Mouse (Mus musculus): ENCODE data around the gene Nyx.

Gene Nyx

GRCm38 (mm10) chrX:13465810-13466209 lies at the start of gene Nyx:
TSS of gene Nyx (plus strand) at chrX:13466110.
- WGBS: 94% methylated on average over 3 of the region's 3 CpGs

GRCm38 (mm10) chrX:13422047-13422446 lies 43.9 kb upstream of the Nyx start:
- WGBS: 51% methylated on average over 4 of the region's 4 CpGs

GRCm38 (mm10) chrX:13431421-13431820 lies 34.5 kb upstream of the Nyx start:
- 75% methylated on average over 6 of the region's 6 CpGs for WGBS

GRCm38 (mm10) chrX:13436042-13436441 lies 29.9 kb upstream of the Nyx start:
- 94% methylated on average over 2 of the region's 2 CpGs for WGBS

- 85% methylated on average over 9 of the region's 9 CpGs for WGBS
Measured at GRCm38 (mm10) chrX:13456544-13456943, 9.4 kb upstream of the Nyx start.

- 91% methylated on average over 1 of the region's 1 CpGs for WGBS
Measured at GRCm38 (mm10) chrX:13458766-13459165, 7.1 kb upstream of the Nyx start.

GRCm38 (mm10) chrX:13461266-13462261 lies 4.3 kb upstream of the Nyx start:
- 5% methylated on average over 36 of the region's 46 CpGs for WGBS

- WGBS: 86% methylated on average over 2 of the region's 2 CpGs
Measured at GRCm38 (mm10) chrX:13462982-13463517, 2.9 kb upstream of the Nyx start.

GRCm38 (mm10) chrX:13466681-13467080 lies 771 bp downstream of the Nyx start:
- WGBS: 62% methylated on average over 2 of the region's 2 CpGs

GRCm38 (mm10) chrX:13467121-13467571 lies 1.2 kb downstream of the Nyx start:
- WGBS: 57% methylated on average over 6 of the region's 6 CpGs

GRCm38 (mm10) chrX:13469160-13470116 lies 3.5 kb downstream of the Nyx start:
- WGBS: 11% methylated on average over 9 of the region's 9 CpGs

- 72% methylated on average over 3 of the region's 3 CpGs for WGBS
Measured at GRCm38 (mm10) chrX:13471925-13472324, 6.0 kb downstream of the Nyx start.

GRCm38 (mm10) chrX:13472751-13473225 lies 6.9 kb downstream of the Nyx start:
- WGBS: 70% methylated on average over 4 of the region's 4 CpGs

GRCm38 (mm10) chrX:13475382-13475781 lies 9.5 kb downstream of the Nyx start:
- WGBS: 75% methylated on average over 1 of the region's 1 CpGs

GRCm38 (mm10) chrX:13477596-13477995 lies 11.7 kb downstream of the Nyx start:
- 30% methylated on average over 2 of the region's 2 CpGs for WGBS

GRCm38 (mm10) chrX:13478298-13478697 lies 12.4 kb downstream of the Nyx start:
- WGBS: 60% methylated on average over 5 of the region's 5 CpGs

- WGBS: 26% methylated on average over 1 of the region's 1 CpGs
Measured at GRCm38 (mm10) chrX:13482576-13482975, 16.7 kb downstream of the Nyx start.

GRCm38 (mm10) chrX:13489001-13489400 lies 23.1 kb downstream of the Nyx start:
- WGBS: 78% methylated on average over 3 of the region's 3 CpGs

GRCm38 (mm10) chrX:13489761-13490160 lies 23.9 kb downstream of the Nyx start:
- 92% methylated on average over 1 of the region's 1 CpGs for WGBS

GRCm38 (mm10) chrX:13490941-13491340 lies 25.0 kb downstream of the Nyx start:
- 54% methylated on average over 3 of the region's 3 CpGs for WGBS

- WGBS: 77% methylated on average over 8 of the region's 8 CpGs
Measured at GRCm38 (mm10) chrX:13494892-13495703, 29.2 kb downstream of the Nyx start.

Measured in cerebral cortex, adult 2 months (tissue).